Mouse (Mus musculus): ENCODE results near the gene Gucy1b2. TPM values are rescaled to one million over a fixed set of nuclear protein-coding genes. Genes with fewer than 3 reads are reported as not detected.
A peak's percentile ranks its signal among the peaks of the same experiment; 100 is the strongest.

Gucy1b2 gene
- polyA plus RNA-seq, 1 experiment from 2014 or later, result not detected

DNA sequence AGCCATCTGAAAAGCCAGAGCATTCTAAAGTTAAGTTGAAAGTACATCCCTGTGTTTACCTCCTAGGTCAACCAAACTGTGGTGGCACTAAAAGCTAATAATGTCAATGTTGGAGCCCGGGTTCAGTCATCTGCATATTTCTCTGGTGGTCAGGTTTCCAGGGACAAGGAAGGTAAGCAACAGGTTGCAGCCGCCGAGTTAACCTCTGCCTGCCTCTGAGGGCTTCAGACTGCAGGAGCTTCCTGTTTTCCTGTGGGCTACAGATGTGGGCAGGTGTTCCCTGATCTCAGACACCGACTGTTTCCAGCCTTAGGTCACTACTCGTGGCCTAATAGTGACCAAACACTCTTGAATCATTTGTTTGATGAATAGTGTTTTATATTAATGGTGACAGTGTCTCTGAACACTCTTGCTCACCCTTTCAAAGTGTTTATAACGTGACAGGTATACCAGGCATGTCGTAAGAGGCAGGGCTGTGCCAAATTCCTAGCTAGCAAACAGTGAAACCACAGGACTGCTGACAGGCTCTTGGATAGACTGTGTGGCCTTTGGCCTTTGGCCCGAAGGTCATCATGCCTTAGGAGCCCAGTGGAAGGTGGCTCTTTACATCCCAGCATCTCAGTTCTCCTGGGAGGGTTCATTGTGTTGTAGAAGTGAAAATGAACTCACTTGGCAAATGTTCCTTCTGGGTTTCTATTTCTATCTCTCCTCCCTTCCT lies 94.7 kb downstream of the Gucy1b2 start:
- peak; percentile 62; the same call in 1 of the 2 replicates for ATAC-seq (ENCODE audit: low read depth)
- no peak for DNase-seq
- H3K4me2 ChIP-seq, result no peak overlapping the region
- H3K27ac ChIP-seq, result no peak overlapping the region
- no peak overlapping the region for H3K9ac ChIP-seq
- peaks cover 3% of the 10 kb centered on the region; the same call in 1 of the 2 replicates for H3K4me1 ChIP-seq (replicated peaks)
- H3K36me3 ChIP-seq, result peaks cover 53% of the 10 kb centered on the region
- H3K27me3 ChIP-seq, result no peaks in the 10 kb centered on the region
- WGBS (ENCODE audit: insufficient replicate concordance), result 68% methylated on average over 8 of the region's 8 CpGs
- H3K9me3 ChIP-seq (replicated peaks), result no peaks in the 10 kb centered on the region
- H3K4me3 ChIP-seq (replicated peaks), result no peak overlapping the region

DNA sequence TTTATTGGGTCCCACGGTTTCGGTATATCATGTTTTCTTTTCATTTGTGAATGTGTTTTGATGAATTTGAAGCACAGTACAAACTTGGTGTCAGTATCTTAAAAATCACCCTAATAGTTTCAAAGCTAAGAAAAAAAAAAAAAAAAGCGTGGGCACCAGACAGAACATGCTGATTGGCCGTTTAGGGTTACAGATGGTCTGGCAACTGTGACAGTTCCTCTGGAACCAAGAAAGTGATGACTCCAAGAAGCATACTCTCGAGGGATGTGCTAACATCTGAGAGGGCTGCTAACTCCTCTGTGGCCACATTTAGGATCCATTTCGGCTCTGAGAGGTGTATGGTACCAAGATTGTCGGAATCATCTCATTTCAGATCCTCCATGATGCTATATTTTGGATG lies 100.9 kb downstream of the Gucy1b2 start:
- Histone ChIP-seq H3K9me3 (replicated peaks) (no peaks in the 10 kb centered on the region), H3K4me2 (no peak overlapping the region), H3K4me1 (replicated peaks) (no peaks in the 10 kb centered on the region), H3K36me3 (peaks cover 38% of the 10 kb centered on the region), H3K4me3 (replicated peaks) (no peak overlapping the region), H3K27ac (no peak overlapping the region), H3K9ac (no peak overlapping the region), H3K27me3 (no peaks in the 10 kb centered on the region)
- no peak for DNase-seq
- no peak for ATAC-seq (ENCODE audit: low read depth)
- 83% methylated on average over 7 of the region's 7 CpGs for WGBS (ENCODE audit: insufficient replicate concordance)

DNA sequence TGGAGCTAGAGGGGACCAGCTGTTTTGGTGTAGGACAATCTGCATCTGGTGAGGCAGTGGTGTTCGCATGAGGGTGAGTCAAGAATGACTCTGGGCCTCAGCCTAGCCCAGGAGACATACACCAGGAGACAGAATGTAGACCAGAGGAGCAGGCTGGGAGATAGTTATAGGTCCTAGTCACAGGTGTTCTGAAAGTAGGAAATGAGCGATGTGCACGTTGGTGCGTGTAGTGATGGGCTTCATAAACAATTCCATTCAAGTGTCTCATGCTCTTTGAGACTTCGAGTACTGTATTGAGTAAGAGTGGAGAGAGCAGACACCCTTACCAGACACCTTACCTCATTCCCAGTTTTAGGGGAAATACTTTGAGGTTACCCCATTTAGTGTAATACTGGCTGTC lies 102.3 kb downstream of the Gucy1b2 start:
- Histone ChIP-seq H3K36me3 (peaks cover 49% of the 10 kb centered on the region), H3K4me3 (replicated peaks) (no peak overlapping the region), H3K27ac (no peak overlapping the region), H3K4me2 (no peak overlapping the region), H3K9ac (no peak overlapping the region), H3K27me3 (no peaks in the 10 kb centered on the region), H3K4me1 (replicated peaks) (no peaks in the 10 kb centered on the region), H3K9me3 (replicated peaks) (no peaks in the 10 kb centered on the region)
- no peak for ATAC-seq (ENCODE audit: low read depth)
- WGBS (ENCODE audit: insufficient replicate concordance), result 82% methylated on average over 5 of the region's 5 CpGs
- no peak for DNase-seq

DNA sequence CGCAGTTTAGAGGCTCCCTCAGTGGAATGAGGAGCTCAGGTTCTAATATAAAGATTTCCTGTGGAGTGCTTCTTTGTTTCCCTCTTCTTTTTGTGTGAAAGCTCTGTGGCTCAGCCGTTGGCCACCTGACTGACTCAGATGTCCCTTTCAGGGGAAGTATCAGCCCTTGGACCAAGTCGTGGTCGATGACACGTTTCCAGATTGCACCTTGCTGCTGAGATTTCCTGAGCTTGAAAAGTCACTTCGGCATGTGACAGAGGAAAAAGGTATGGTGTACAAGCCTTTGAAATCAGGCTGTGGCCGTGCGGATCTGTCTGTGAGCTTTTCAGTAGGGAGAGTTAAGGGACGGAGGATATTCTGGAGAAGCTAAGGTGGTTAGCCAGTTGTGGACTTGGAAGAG lies 102.7 kb downstream of the Gucy1b2 start:
- Histone ChIP-seq H3K27me3 (no peaks in the 10 kb centered on the region), H3K27ac (no peak overlapping the region)
- no peak for DNase-seq

GRCm38 (mm10) chr14:62350890-62351289 lies 105.2 kb downstream of the Gucy1b2 start:
- Histone ChIP-seq H3K9ac (no peak overlapping the region), H3K4me2 (no peak overlapping the region), H3K4me3 (replicated peaks) (no peak overlapping the region), H3K9me3 (replicated peaks) (no peaks in the 10 kb centered on the region), H3K36me3 (peaks cover 63% of the 10 kb centered on the region), H3K27me3 (no peaks in the 10 kb centered on the region), H3K27ac (no peak overlapping the region), H3K4me1 (replicated peaks) (no peaks in the 10 kb centered on the region)
- WGBS (ENCODE audit: insufficient replicate concordance), result 92% methylated on average over 3 of the region's 3 CpGs
- no peak for DNase-seq
- ATAC-seq (ENCODE audit: low read depth), result no peak

More for the DNA sequence above, 102.7 kb downstream of the Gucy1b2 start:
- Histone ChIP-seq H3K4me2 (no peak overlapping the region), H3K4me3 (replicated peaks) (no peak overlapping the region), H3K9me3 (replicated peaks) (no peaks in the 10 kb centered on the region), H3K4me1 (replicated peaks) (no peaks in the 10 kb centered on the region), H3K36me3 (peaks cover 53% of the 10 kb centered on the region), H3K9ac (no peak overlapping the region)
- WGBS (ENCODE audit: insufficient replicate concordance), result 73% methylated on average over 9 of the region's 9 CpGs
- ATAC-seq (ENCODE audit: low read depth), result no peak

DNA sequence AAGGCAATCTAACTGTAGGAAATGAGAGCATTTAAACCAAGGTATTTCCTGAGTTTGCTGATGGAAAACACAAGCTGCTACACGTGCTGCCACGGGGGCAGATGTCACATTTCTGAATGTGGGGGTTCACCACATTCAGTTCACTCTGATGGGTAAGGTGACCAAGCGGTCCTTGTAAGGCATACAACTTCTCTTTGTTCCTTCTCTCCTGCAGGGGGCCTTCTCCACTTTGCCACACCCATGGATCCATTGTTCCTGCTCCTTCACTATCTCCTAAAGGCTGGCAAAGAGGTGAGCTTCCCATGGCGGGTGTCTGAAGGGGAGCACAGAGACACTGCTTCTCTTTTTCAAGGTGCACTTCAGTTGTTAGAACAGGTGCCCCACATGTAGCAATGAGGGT lies 105.9 kb downstream of the Gucy1b2 start:
- Histone ChIP-seq H3K27me3 (no peaks in the 10 kb centered on the region), H3K9ac (no peak overlapping the region), H3K4me2 (no peak overlapping the region), H3K36me3 (peaks cover 58% of the 10 kb centered on the region), H3K4me3 (replicated peaks) (no peak overlapping the region), H3K4me1 (replicated peaks) (no peaks in the 10 kb centered on the region), H3K9me3 (replicated peaks) (no peaks in the 10 kb centered on the region), H3K27ac (no peak overlapping the region)
- 74% methylated on average over 4 of the region's 4 CpGs for WGBS (ENCODE audit: insufficient replicate concordance)
- ATAC-seq (ENCODE audit: low read depth) (no peak), DNase-seq (no peak)

DNA sequence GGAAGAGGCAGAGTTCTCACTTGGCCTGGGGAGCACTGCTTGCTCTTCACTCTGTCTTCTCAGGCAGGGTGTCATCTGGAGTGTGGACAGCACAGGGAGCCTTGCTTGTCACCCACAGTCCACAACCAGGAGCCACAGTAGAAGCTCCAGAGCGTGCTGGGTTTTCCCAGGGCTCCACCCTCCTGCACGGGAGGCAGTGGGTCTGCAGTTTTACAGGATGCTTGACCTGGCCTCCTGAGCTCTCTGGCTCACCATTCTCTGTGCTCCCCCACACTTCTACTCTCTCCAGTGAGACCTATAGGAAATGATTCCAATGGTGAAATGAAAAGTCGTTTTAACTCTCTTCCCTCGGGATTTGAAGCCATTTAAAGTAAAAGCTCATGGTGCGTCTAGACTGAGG lies 106.3 kb downstream of the Gucy1b2 start:
- no peaks in the 10 kb centered on the region for H3K27me3 ChIP-seq
- no peak for DNase-seq
- peaks cover 3% of the 10 kb centered on the region; the same call in 1 of the 2 replicates for H3K4me1 ChIP-seq (replicated peaks)
- no peaks in the 10 kb centered on the region for H3K9me3 ChIP-seq (replicated peaks)
- WGBS (ENCODE audit: insufficient replicate concordance), result 84% methylated on average over 5 of the region's 5 CpGs
- H3K4me2 ChIP-seq, result no peak overlapping the region
- no peak overlapping the region for H3K27ac ChIP-seq
- no peak overlapping the region for H3K9ac ChIP-seq
- no peak for ATAC-seq (ENCODE audit: low read depth)
- H3K4me3 ChIP-seq (replicated peaks), result no peak overlapping the region
- peaks cover 62% of the 10 kb centered on the region for H3K36me3 ChIP-seq

- 87% methylated on average over 7 of the region's 7 CpGs for WGBS (ENCODE audit: insufficient replicate concordance)
- DNase-seq (no peak), ATAC-seq (ENCODE audit: low read depth) (no peak)
- Histone ChIP-seq H3K9me3 (replicated peaks) (no peaks in the 10 kb centered on the region), H3K4me1 (replicated peaks) (peaks cover 21% of the 10 kb centered on the region), H3K9ac (no peak overlapping the region), H3K4me2 (no peak overlapping the region), H3K27me3 (no peaks in the 10 kb centered on the region), H3K27ac (no peak overlapping the region), H3K36me3 (peaks cover 51% of the 10 kb centered on the region), H3K4me3 (replicated peaks) (no peak overlapping the region)
Observed at GRCm38 (mm10) chr14:62347103-62347502, 109.0 kb downstream of the Gucy1b2 start.

DNA sequence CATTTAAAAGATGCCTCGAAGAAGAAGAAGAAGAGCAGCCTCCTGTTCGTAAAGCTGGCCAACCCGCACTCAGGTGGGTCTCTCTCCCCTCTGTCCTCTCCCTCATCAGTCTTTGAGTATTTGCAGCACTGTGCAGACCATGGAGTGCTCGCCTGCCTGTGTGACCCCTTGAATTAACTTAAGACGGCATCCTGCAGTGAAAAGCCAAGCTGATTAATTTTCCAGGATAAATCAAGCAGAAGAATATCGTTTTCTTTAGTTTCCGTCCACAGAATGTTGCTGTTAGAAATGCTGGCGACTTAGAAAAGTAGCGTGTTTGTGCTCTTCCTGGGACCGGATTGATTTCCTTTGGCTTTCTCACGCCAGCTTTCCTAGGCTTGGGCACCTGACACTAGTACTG lies 109.5 kb downstream of the Gucy1b2 start:
- H3K4me3 ChIP-seq (replicated peaks), result no peak overlapping the region
- DNase-seq (no peak), ATAC-seq (ENCODE audit: low read depth) (no peak)
- H3K9ac ChIP-seq, result no peak overlapping the region
- no peak overlapping the region for H3K4me2 ChIP-seq
- peaks cover 26% of the 10 kb centered on the region for H3K4me1 ChIP-seq (replicated peaks)
- no peak overlapping the region for H3K27ac ChIP-seq
- H3K27me3 ChIP-seq, result no peaks in the 10 kb centered on the region
- H3K36me3 ChIP-seq, result peaks cover 47% of the 10 kb centered on the region
- H3K9me3 ChIP-seq (replicated peaks), result no peaks in the 10 kb centered on the region
- WGBS (ENCODE audit: insufficient replicate concordance), result 83% methylated on average over 11 of the region's 11 CpGs

Other genes starting within 250 kb of the Gucy1b2 start
- 67.3 and 92.9 TPM in 2 replicates for gene Rnaseh2b, start 163.7 kb downstream of the Gucy1b2 start, polyA plus RNA-seq (2015; fragmentation: Nextera tagmentation; extraction: Ambion mirVana)
- gene Dleu7, start 163.2 kb downstream of the Gucy1b2 start, polyA plus RNA-seq (2015; fragmentation: Nextera tagmentation; extraction: Ambion mirVana), result 0.10 and 0.14 TPM in 2 replicates
- gene Fam124a, start 99.4 kb upstream of the Gucy1b2 start, polyA plus RNA-seq (2015; fragmentation: Nextera tagmentation; extraction: Ambion mirVana), result 3.4 TPM in 2 replicates
- gene Gm4131, start 110.6 kb upstream of the Gucy1b2 start, polyA plus RNA-seq (2015; fragmentation: Nextera tagmentation; extraction: Ambion mirVana), result not detected in 2 replicates
- gene Serpine3, start 207.4 kb upstream of the Gucy1b2 start, polyA plus RNA-seq (2015; fragmentation: Nextera tagmentation; extraction: Ambion mirVana), result not detected in 2 replicates